Mouse (Mus musculus) thymus, adult 2 months (tissue): ENCODE measurements around the gene Zc3h7b. TPM values are rescaled to one million over a fixed set of nuclear protein-coding genes. Genes with fewer than 3 reads are reported as not detected.

ENCODE experiments used
- DNase-seq: peaks from one replicate; pipeline ENCODE4 v3.0.0; 2021
- H3K27ac ChIP-seq: fragments of 200-500 bp; 2 replicates; pipeline ENCODE4 v1.5.1; 2012; ENCODE audit warnings: low read length, control low read depth; ENCODE audit not compliant: control insufficient read depth, insufficient read depth
- H3K27me3 ChIP-seq: fragments of 200-500 bp; 2 replicates; pipeline ENCODE4 v1.6.1; 2012; ENCODE audit warnings: mild to moderate bottlenecking, low read length, moderate library complexity, mixed read lengths; ENCODE audit not compliant: control insufficient read depth, insufficient read depth
- H3K36me3 ChIP-seq: fragments of 200-500 bp; 2 replicates; pipeline ENCODE4 v1.6.1; 2012; ENCODE audit warnings: mild to moderate bottlenecking, low read length, moderate library complexity; ENCODE audit not compliant: control insufficient read depth, insufficient read depth
- H3K4me1 ChIP-seq: fragments of 200-500 bp; replicated peaks from 2 replicates; pipeline ENCODE4 v1.6.1; 2012; ENCODE audit warnings: low read length; ENCODE audit not compliant: control insufficient read depth, insufficient read depth
- H3K4me3 ChIP-seq: fragments of 200-500 bp; 2 replicates; pipeline ENCODE4 v1.5.1; 2012; ENCODE audit warnings: mild to moderate bottlenecking, low read length, control low read depth, moderate library complexity; ENCODE audit not compliant: control insufficient read depth, insufficient read depth
- CTCF ChIP-seq: fragments of 200-500 bp; IDR thresholded peaks from 2 replicates; pipeline ENCODE4 v1.5.1; 2012; ENCODE audit warnings: mild to moderate bottlenecking, control low read depth, low read length, moderate library complexity, borderline replicate concordance; ENCODE audit not compliant: control insufficient read depth, poor library complexity, insufficient read depth; ENCODE audit errors: extremely low read depth
- POLR2A ChIP-seq: fragments of 200-500 bp; IDR thresholded peaks from 2 replicates; pipeline ENCODE4 v1.6.1; 2012; ENCODE audit warnings: mild to moderate bottlenecking, low read length, control low read depth, moderate library complexity; ENCODE audit not compliant: control insufficient read depth, poor library complexity, insufficient read depth; ENCODE audit errors: extremely low read depth
- WGBS: fragments of 180-500 bp; shearing (Covaris S2); methylation state at CpG from one replicate; pipeline ENCODE4 v1.1.7; 2018; 5-methylcytosine and 5-hydroxymethylcytosine counted together
- polyA plus RNA-seq: library from polyadenylated mRNA; depleted of rRNA; stranded (reverse); fragments of >200 nt; gene quantifications from 2 replicates; pipeline ENCODE4 v1.2.3, GENCODE M21; 2012; rRNA removed

The Zc3h7b gene
- polyA plus RNA-seq, 1 experiment, result 42.3 TPM

GRCm38 (mm10) chr15:81840306-81840705 is 95.4 kb downstream of the Zc3h7b start:
- H3K4me1 ChIP-seq, result peaks cover 10% of the 10 kb centered on the region
- no peak overlapping the region for H3K4me3 ChIP-seq
- no peak for DNase-seq
- no peaks in the 10 kb centered on the region for H3K27me3 ChIP-seq
- H3K36me3 ChIP-seq, result no peaks in the 10 kb centered on the region
- no peak overlapping the region for H3K27ac ChIP-seq
- 97% methylated on average over 7 of the region's 7 CpGs for whole genome bisulfite sequencing
- TF ChIP-seq POLR2A, result no peak
- no peak for TF ChIP-seq CTCF

- TF ChIP-seq CTCF (no peak), POLR2A (no peak)
These were observed 97.4 kb downstream of the Zc3h7b start for GRCm38 (mm10) chr15:81842275-81842674.

GRCm38 (mm10) chr15:81845033-81845625 is 100.3 kb downstream of the Zc3h7b start:
- no peak overlapping the region for H3K4me3 ChIP-seq
- no peak for DNase-seq
- H3K4me1 ChIP-seq, result peaks cover 14% of the 10 kb centered on the region
- H3K27ac ChIP-seq, result no peak overlapping the region
- TF ChIP-seq CTCF (no peak), POLR2A (no peak)
- no peaks in the 10 kb centered on the region for H3K27me3 ChIP-seq
- 91% methylated on average over 5 of the region's 5 CpGs for WGBS
- peaks cover 20% of the 10 kb centered on the region for H3K36me3 ChIP-seq

More at GRCm38 (mm10) chr15:81842275-81842674, 97.4 kb downstream of the Zc3h7b start:
- no peak for DNase-seq
- Histone ChIP-seq H3K4me1 (0 out of 2 replicates have a peak, but pooled peaks cover 3% of the 10 kb centered on the region), H3K4me3 (no peak overlapping the region), H3K27me3 (no peaks in the 10 kb centered on the region), H3K27ac (no peak overlapping the region), H3K36me3 (no peaks in the 10 kb centered on the region; the same call in 1 of the 2 replicates)
- 43% methylated on average over 7 of the region's 7 CpGs for WGBS

- TF ChIP-seq CTCF, result no peak
- TF ChIP-seq POLR2A, result no peak
- Histone ChIP-seq H3K4me3 (no peak overlapping the region), H3K27me3 (no peaks in the 10 kb centered on the region), H3K36me3 (peaks cover 26% of the 10 kb centered on the region), H3K4me1 (peaks cover 20% of the 10 kb centered on the region), H3K27ac (no peak overlapping the region)
- DNase-seq, result no peak
- WGBS, result 57% methylated on average over 4 of the region's 4 CpGs
These were observed 100.9 kb downstream of the Zc3h7b start for GRCm38 (mm10) chr15:81845724-81846123.

Other genes starting within 250 kb of the Zc3h7b start
- gene Ep300, start 159.7 kb upstream of the Zc3h7b start, polyA plus RNA-seq, result 60.6 and 70.7 TPM in 2 replicates
- 35.4 and 35.6 TPM in 2 replicates for gene L3mbtl2, start 81.2 kb upstream of the Zc3h7b start, polyA plus RNA-seq
- gene Chadl, start 47.8 kb upstream of the Zc3h7b start, polyA plus RNA-seq, result 1.7 TPM in 2 replicates
- 73.9 and 82.0 TPM in 2 replicates for gene Rangap1, start 473 bp downstream of the Zc3h7b start, polyA plus RNA-seq
- 29.3 and 34.6 TPM in 2 replicates for gene Tef, start 57.4 kb downstream of the Zc3h7b start, polyA plus RNA-seq
- gene Tob2, start 113.7 kb downstream of the Zc3h7b start, polyA plus RNA-seq, result 64.6 and 76.1 TPM in 2 replicates
- 71.7 and 87.9 TPM in 2 replicates for gene Phf5a, start 126.9 kb downstream of the Zc3h7b start, polyA plus RNA-seq
- gene Aco2, start 127.3 kb downstream of the Zc3h7b start, polyA plus RNA-seq, result 342 and 377 TPM in 2 replicates
- gene Polr3h, start 181.2 kb downstream of the Zc3h7b start, polyA plus RNA-seq, result 16.7 and 17.5 TPM in 2 replicates
- 1.9 and 6.8 TPM in 2 replicates for gene Csdc2, start 191.7 kb downstream of the Zc3h7b start, polyA plus RNA-seq
- 64.1 and 68.7 TPM in 2 replicates for gene Pmm1, start 215.9 kb downstream of the Zc3h7b start, polyA plus RNA-seq
- not detected in 2 replicates for gene 1700029P11Rik, start 235.5 kb downstream of the Zc3h7b start, polyA plus RNA-seq
- gene Xrcc6, start 242.8 kb downstream of the Zc3h7b start, polyA plus RNA-seq, result 183 and 225 TPM in 2 replicates